Mouse (Mus musculus) layer of hippocampus, postnatal 25 days (tissue): ENCODE data around the gene Oma1. TPM values are rescaled to one million over a fixed set of nuclear protein-coding genes. Genes with fewer than 3 reads are reported as not detected.

Experiments
- DNase-seq, 2 experiments: peaks; one replicate each; pipeline ENCODE4 v3.0.0; 2022; ENCODE audit warnings: mixed read lengths in 2 of 2, low spot score in 1 of 2; ENCODE audit errors: extremely low spot score in 1 of 2
- total RNA-seq, 2 experiments: library from RNA; stranded (reverse); gene quantifications; 2 replicates each; pipeline ENCODE4 v1.2.3; 2021

The Oma1 gene
- 1 to 10 TPM; 7.5 to 9.0 TPM for total RNA-seq

GRCm38 (mm10) chr4:103313587-103314525 lies at the start of gene Oma1:
Gene Oma1, plus strand, starts transcription at chr4:103313812.
- DNase-seq, result peak; percentile 96 to 98

GRCm38 (mm10) chr4:103263812-103264396 lies 49.7 kb upstream of the Oma1 start:
- no peak for DNase-seq

- no peak for DNase-seq
These were observed 48.4 kb upstream of the Oma1 start for GRCm38 (mm10) chr4:103265166-103265565.

GRCm38 (mm10) chr4:103269336-103269735 lies 44.3 kb upstream of the Oma1 start:
- no peak for DNase-seq

- no peak for DNase-seq
These were observed 40.6 kb upstream of the Oma1 start for GRCm38 (mm10) chr4:103273021-103273420.

GRCm38 (mm10) chr4:103288342-103288741 lies 25.3 kb upstream of the Oma1 start:
- DNase-seq, result no peak

GRCm38 (mm10) chr4:103290763-103291162 lies 22.8 kb upstream of the Oma1 start, which contains the start of gene 4921539E11Rik:
Gene 4921539E11Rik, minus strand, starts transcription at chr4:103290863.
- DNase-seq, result no peak

GRCm38 (mm10) chr4:103299342-103299741 lies 14.3 kb upstream of the Oma1 start:
- peak; percentile 15 to 42 for DNase-seq

- no peak for DNase-seq
These were observed 9.8 kb upstream of the Oma1 start for GRCm38 (mm10) chr4:103303851-103304250.

- no peak for DNase-seq
These were observed 906 bp downstream of the Oma1 start for GRCm38 (mm10) chr4:103314526-103314910.

- no peak for DNase-seq
These were observed 2.2 kb downstream of the Oma1 start for GRCm38 (mm10) chr4:103315861-103316260.

GRCm38 (mm10) chr4:103321461-103321860 lies 7.8 kb downstream of the Oma1 start:
- DNase-seq, result no peak

GRCm38 (mm10) chr4:103324688-103325451 lies 11.3 kb downstream of the Oma1 start:
- no peak for DNase-seq

- DNase-seq, result no peak
These were observed 13.4 kb downstream of the Oma1 start for GRCm38 (mm10) chr4:103326994-103327393.

- DNase-seq, result no peak
These were observed 15.7 kb downstream of the Oma1 start for GRCm38 (mm10) chr4:103329348-103329747.

GRCm38 (mm10) chr4:103335134-103335533 lies 21.5 kb downstream of the Oma1 start:
- DNase-seq, result no peak

- no peak for DNase-seq
These were observed 27.1 kb downstream of the Oma1 start for GRCm38 (mm10) chr4:103340726-103341125.

- DNase-seq, result no peak
These were observed 28.0 kb downstream of the Oma1 start for GRCm38 (mm10) chr4:103341620-103342019.

GRCm38 (mm10) chr4:103346058-103346457 lies 32.4 kb downstream of the Oma1 start:
- DNase-seq, result no peak

- no peak for DNase-seq
These were observed 33.2 kb downstream of the Oma1 start for GRCm38 (mm10) chr4:103346849-103347248.

GRCm38 (mm10) chr4:103349219-103349618 lies 35.6 kb downstream of the Oma1 start:
- DNase-seq, result peak in 1 of 2 experiments; percentile 33
